Mouse (Mus musculus) kidney, postnatal 14 days (tissue): ENCODE data around the gene Tmem178.
A peak's percentile ranks its signal among the peaks of the same experiment; 100 is the strongest.
"Not testable (repeated sequence)": the region's sequence is repeated elsewhere in the genome, so short reads cannot be mapped to it uniquely, and the experiment has no call there.

Experiments used
- DNase-seq: peaks from one replicate; pipeline ENCODE4 v3.0.0; 2022; ENCODE audit warnings: mixed read lengths

The Tmem178 gene

DNA sequence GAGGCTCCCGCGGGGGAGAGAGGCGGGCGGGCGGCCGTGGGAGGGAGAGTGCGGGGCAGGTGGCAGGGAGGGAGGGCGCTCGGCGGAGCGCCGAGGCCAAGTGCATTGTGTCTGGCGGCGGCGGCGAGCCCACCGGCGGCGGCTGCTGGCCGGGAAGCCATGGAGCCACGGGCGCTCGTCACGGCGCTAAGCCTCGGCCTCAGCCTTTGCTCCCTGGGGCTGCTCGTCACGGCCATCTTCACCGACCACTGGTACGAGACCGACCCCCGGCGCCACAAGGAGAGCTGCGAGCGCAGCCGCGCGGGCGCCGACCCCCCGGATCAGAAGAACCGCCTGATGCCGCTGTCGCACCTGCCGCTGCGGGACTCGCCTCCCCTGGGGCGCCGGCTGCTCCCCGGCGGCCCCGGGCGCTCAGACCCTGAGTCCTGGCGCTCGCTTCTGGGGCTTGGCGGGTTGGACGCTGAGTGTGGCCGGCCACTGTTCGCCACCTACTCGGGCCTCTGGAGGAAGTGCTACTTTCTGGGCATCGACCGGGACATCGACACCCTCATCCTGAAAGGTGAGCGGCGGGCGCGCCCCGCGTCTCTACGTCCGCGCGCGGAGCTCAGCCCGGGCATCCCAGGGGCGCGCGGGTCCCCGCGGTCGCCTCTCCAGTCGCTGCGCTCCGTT is at the start of gene Tmem178:
TSS of gene Tmem178 (plus strand) at position 103 of the 669 bp plus-strand sequence.
- peak; percentile 29 for DNase-seq

DNA sequence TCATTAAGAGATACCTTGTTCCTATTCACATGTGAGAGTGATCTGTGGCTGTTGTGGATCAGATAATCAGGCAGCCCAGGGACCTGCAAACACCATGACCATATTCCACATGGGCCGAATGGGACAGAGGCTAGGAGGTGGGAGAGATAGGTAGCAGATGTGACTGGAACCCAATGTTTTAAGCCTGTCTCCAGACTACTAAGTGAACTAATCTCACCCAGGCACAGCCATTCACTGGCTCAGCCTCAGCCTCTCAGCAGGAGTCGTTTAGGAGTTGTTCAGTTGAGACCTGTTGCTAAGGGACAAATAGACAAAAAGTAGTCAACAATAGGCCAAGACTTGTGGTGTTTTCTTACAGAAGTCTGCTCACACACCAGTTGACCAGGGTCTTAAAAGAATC is 48.0 kb upstream of the Tmem178 start:
- DNase-seq: no peak

DNA sequence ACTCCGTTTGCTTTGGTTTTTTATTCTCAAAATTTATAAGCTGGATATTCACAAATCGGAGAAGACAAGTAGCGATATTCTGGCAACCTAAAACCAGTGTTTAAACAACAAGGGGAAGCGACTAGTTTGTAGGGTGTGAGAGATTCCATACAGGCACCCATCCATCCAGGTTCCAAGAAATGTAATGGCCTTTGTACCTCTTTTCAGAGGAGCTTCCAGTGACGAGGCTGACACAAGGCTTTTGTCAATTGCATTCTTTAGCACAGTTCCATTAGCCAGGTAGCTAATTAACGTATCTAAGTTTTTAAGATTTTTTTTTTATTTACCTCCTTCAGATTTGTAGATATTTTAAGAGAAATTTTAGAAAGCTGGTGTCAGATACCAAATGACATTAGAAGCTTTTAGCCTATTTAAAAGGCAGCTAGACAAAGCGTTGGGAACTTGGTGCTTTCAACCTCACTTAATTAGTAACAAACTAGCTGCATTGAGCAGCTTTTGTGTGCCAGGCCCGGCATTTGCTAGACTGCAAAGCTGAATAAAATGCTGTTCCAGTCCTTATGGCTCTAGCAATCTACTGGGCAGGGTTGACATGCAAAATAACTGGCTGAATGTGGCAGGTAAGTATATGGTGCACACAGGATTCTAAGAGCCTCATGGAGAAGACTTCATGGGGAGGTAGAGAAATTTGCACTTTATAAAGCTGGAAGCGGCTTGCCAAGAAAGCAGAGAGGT is 46.6 kb upstream of the Tmem178 start:
- no peak for DNase-seq

DNA sequence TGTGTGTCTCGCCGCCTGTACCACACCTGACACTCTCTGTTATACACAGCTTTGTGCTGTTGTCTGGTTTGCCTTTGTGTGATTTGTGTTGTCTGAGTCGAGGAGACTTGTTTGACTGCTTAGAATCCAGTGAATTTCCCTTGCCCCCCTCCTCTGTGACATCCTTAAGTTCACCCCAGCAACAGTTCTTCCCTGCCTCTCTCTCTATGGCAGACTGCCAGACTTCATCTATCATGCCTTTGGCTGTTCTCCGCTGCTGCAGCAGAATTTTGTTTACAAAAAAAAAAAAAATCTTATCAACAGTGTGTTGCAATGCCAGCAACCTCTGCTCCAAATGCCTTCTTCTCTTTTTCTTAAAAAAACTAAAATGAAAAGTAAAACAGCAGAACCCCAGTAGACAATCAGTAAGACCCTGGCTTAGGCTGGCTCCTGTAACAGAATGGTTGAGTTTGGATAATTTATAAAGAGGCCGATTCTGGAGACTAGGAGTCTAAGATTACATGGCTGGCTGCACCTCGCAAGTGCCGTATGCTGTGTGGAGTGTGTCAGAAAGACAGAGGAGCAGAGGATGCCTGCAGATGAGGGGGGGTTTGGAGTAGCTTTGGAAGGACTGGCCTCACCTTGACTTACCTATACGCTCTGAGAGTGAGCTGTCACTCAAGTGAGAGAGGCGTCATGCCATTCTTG is 44.8 kb upstream of the Tmem178 start:
- DNase-seq: peak; percentile 84

DNA sequence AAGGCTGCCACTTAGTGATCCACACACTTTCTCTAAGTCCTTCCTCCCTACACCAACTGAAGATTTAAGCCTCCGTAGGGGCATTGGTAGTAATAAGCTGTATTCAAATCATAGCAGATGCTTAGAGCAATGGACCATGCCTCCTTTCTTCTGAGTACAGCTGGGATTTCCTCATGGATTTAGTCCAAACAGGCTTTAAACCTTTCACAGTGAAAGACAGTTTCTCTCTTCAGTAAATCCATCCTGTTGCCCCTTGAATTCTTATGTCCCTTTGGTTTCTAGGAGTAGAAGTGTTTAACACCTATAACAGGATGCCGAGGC is 44.3 kb upstream of the Tmem178 start:
- DNase-seq: no peak

DNA sequence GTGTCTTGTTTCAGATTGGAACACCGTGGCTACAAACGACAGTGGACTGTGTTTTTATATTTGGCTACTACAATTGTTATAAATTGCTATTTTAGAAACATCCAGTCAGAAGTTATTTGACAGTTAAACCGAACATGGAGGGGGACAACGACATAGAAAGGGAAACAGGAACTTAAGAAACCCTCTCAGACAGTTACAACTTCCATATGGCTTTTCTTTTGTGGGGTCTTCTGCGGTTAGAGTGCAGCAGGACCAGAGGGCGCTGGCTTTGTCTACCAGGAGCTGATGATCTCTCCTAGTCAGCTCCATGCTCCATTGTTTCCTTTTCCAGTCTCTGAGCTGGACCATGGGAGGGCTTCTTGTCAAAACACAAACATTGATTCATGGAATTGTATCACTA is 42.5 kb upstream of the Tmem178 start:
- DNase-seq: no peak

DNA sequence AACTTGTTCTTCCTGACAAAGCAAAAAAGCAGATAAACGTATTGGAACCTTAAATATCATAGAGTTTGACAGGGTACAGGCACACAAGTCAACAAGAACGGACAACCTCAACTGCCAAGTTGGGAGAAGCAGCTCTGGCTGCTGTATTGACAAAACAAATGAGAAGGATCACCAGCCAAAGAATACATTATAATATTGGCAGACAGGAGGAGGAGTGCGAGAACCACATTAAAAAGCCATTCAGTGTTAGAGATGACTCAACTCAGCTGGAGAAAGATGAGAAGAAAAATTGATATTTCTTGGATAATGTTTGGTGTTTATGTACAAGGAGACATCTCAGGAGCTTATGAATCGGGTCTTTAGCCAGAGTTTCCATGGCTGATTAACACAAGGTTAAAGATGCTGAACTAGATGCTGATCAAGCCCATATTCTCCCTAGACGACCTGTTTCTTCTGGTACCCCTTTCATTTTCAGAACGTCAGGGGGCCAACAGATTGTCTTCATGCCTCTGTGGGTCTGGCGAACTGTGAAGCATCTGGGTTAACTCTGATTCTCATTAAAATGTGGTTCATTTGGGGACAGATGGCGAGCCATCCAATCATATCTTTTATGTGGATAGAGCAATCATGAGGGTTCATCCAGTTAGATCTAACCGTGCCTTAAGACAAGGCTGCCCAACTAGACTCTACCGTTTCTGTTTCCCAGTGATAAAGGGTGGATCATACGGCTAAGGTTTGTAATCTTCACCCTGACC is 41.1 kb upstream of the Tmem178 start:
- DNase-seq: no peak

DNA sequence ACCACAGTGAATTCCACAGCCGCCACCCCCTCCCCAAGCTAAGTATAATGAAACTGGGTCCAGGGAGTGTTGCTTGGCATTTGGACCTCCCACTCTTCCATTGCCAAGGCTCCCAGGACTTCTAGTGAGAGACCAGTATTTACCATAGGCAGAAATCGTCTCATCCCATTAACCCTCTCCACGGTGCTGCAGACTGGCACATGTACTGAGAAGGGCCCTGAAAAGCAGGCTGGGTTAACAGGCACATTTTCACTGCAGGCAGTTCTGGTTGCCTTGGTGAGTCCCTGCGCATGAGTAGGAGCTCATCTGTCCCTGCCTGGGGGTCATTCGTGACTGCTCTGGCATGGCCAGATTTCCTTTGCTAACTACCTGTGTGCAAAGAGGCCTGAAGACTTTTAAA is 40.4 kb upstream of the Tmem178 start:
- no peak for DNase-seq

DNA sequence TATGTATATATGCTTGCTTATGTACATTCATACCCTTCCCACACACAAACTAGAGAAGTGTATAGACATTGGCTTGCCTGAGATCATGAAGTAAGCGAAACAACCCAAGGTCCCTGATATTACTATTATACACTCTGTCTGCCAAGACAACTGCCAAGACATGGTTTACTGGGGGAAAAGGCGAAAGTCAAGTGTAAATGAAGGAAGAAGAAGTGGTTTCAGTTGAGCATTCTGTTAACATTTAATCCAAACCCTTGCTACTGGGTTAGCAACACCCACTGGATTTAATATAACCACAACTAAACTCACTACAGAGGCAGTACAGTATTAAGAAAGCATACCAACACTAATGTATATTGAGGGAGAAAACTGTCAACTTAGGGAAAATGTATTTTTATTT is 28.8 kb upstream of the Tmem178 start:
- no peak for DNase-seq

DNA sequence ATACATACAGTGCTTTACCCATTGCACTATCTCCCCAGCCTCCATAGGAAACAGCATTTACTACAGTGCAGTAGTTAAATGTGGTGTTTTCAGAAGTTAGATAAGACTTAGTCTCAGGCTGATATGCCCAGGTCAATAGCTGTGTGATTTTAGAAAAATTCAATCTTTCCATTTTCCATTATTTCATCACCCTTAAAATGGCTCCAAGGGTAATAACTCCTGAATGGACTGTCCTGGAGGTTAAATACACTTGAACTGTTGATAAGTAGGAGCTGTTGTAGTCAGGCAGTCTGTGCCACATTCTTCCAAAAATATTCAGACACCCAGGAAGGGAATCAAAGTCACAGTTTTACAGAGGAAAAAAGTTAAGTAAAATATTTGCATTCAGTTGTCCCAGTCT is 25.2 kb upstream of the Tmem178 start:
- DNase-seq: no peak

DNA sequence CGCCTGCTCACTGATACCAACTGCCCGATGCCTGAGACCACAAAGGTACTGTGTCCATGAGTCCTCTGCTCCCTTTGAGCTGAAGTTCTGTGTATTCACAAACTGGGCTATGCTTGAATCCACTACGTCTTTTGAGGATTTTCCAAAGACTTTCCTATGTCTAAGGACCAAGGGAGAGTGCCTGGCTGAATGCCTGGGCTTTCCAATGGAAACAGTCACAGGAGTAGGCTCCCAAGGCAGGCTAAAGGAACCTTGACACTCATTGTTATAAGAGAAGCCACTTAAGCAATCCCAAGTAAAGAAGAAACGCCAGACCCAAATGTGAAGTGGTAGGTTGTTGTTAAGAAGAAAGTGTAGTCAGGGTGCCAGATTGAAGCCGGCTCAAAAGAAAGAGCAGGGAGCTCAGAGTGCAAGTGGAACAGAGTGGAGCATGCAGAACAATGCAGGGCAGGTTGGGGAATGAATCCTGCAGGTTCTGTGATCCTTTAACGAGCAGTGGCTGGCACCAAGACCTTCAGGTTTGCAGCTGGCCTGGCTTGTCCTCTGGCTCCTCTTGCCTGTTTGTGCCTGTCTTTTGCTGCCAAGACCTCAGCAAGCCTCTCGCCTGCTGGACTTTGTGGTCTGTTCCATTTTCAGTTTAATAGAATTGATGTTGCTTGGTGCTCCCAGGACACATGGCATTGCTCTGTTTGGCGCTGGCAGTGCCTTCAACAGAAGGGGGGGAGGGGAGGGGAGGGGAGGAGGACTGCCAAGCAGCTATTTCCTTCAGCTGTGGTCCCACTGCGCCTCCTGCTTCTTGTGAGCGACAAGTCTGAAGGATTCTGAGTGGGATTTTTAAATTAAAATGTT is 22.9 kb upstream of the Tmem178 start:
- DNase-seq: no peak

DNA sequence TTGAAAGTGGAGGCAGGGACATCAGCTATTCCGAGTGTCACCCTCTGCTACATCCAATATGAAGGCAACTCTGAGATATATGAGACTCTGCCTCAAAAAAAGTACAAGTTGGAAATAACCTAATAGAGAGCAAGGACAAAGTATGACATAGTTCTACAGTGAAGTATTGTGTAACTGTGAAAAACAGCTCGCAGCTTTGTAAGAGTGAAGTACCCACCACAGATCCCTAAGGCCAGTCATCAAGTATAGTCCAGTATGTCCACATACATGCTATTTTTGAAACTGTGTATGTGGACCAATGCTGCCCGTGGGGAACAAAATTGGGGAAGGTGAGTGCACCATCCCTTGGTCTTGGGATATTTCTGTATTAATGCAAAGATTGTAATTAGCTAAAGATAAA is 18.9 kb upstream of the Tmem178 start:
- DNase-seq: no peak

DNA sequence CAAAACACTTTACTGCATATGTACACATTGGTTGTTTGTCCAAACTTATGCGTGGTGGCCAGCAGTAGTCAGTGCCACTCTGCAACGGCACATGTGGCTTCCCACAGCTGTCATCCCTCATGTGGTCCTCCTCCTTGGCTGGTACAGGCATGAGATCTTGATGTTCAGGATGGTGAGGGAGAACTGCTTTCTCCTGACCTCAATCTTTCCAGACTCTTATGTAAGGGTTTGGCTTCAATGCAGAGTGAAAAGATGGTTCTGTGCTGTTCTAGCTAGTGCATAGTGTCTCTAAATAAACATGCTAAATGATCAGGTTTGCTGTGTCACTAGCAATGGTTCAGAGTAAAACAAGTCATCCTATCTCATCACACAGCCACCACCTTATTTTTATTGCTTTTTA is 17.3 kb upstream of the Tmem178 start:
- DNase-seq: no peak

DNA sequence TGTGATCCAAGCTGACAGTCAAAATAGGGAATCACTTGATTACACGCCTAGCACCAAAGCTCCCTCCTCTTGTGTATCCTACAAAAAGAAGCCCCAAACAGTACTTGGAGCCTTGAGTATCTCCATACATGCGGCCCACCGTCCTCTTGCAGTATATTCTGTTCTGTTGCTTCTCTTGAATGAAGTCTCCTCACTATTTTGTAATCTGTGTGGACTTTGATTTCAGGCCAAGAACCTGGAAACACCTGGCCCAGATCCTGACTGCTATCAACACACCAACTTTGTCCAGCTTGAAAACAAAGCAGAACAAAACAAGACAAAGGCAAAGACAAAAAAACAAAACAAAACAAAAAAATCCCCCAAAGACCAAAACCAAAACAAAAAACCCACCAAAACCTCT is 11.7 kb upstream of the Tmem178 start:
- no peak for DNase-seq

DNA sequence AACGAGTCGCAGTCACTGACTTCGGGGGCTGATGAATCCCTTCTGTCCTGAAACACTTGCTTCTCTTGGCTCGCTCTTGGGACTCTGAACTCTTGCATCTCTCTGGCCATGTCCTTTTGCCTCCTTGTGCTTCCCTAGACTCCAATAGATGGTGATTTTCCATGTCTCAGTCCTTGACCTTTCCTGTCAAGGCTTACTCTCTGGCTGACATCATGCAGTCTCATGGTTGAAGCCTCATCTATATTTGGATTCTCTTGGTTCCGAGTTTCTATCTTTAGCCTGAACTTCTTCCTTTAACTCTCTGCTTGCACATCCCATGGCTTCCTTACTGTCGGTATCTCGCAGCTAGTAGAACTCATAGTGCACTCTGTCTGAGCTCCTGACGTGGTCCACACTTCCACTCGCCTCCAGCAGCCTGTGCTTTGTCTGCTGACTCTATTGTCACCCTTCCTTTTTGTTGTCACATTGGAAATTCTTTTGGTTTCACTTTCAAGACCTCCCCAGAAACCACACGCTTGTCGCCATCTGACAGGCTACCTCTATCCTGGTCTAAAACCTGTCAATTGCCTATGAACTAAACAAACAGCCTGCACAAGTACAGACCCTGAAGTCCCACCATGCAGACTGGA is 10.9 kb upstream of the Tmem178 start:
- peak; percentile 21 for DNase-seq

DNA sequence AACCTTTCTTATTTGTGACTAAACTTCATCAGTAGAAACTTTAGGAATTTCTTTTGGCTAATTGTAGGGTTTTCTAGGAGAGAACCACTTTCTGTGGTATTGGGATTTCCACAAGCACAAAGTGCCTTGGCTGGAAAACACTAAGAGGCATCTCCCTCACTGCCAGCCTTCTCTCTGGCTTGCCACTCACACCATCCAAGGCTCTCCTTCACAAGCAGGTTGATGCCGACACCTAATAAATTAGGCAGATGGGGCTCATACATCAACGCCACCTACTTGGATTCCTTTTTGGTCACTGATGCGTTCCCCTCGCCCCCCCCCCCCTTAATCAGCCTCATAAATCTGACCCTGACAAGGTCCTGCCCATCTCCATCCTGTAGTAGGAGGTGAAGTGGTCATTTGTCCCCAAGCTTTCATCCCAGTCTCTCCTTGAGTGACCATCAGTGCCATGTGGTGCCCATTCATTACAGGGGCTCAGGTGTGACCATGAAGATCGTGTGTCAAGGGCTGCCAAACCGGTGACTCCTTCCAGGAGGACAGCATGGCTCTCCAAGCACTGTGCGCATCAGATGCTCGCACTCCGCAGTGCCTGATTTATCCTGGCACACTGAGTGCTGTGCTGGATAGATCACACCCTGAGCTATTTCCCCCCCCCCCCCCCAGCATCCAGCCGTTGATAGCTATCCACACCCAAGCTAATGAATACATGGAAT is 8.5 kb upstream of the Tmem178 start:
- no peak for DNase-seq

DNA sequence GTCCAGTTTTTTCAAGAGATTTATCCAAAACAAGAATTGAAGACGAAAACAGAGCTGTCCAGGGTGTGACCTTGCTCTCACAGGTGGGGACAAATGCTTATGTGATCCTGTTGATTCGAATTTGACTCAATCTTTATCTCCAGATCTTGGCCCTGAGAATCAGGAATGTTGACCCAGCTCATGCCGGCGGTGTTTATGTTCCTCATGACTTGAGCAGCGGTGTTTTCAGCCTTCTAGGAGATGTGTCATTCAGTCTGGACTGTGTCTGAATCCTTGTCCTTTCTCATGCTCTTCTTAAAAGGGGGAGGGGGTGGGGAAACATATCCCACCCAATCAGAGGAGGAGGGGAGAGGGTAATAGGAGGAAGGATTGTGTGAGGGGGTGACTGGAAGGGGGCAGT is 7.9 kb upstream of the Tmem178 start:
- DNase-seq: no peak

DNA sequence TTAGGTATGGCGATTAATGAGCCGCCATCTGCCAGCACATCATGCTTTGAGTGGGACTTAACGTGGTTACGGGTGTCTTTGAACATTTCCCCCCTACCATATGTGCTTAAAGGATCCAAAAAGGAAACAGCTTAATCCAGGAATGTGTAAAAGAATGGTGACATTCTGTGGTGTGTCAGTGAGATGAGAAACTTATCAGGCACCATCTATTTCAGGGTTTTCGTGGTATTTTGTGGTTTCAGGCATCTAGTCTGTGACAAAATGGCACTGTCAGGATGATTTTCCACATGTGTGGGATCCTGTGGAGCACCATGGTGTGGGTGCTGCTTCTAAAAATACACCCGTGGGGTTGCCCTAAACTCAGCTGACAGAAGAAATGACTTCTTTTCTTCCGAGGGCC is 4.6 kb upstream of the Tmem178 start:
- DNase-seq: no peak

DNA sequence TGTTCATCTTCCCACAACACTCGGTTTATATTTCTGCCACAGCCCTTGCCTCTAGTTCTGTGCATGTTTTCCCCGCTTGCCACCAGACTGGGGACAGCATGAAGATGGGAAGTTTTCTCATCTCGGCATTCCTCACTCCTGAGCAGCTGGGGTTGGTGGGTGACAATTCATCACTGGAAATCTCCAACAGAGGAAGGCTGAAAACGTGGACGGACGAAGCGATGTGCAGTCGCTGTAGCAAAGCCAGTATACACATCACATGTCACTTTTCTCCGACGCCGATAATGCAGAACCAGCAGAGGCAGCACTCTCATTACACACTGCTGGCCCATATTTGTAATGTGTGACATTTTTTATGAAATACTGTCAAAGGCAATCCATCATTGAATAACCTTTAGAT is 2.6 kb upstream of the Tmem178 start:
- DNase-seq: no peak

DNA sequence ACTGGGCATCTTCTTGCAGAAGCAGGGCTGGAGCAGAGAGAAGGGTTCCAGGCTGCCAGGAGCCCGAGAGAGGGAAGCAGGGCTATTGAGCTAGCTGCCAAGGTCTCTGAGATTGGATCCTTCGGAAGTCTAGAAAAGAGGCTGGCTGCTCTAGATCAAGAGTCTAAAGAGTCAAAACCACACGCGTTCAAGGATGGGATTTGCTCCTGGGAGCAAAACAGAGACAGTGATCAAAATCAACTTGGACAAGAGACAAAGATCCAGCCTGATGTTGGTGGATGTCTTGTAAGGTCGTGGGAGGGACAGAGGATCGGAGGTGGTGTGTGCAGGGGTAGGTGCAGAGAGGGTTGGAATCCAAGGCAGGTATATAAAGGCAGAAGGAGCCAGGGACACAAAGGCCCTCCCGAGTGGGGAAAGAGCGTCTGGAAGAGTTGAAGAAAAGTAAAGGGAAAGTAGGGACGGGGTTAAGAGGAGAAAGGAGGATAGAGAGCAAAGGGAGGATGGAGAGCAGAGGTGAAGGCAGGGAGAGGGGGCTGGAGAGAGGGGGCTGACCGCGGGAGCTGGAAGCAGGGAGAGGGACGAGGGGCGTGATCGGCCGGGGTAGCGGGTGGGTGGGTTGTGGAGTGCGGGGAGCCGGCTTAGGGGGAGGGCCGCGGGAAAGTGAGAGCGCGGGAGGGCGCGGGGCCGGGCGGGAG is 450 bp upstream of the Tmem178 start:
- DNase-seq: no peak

DNA sequence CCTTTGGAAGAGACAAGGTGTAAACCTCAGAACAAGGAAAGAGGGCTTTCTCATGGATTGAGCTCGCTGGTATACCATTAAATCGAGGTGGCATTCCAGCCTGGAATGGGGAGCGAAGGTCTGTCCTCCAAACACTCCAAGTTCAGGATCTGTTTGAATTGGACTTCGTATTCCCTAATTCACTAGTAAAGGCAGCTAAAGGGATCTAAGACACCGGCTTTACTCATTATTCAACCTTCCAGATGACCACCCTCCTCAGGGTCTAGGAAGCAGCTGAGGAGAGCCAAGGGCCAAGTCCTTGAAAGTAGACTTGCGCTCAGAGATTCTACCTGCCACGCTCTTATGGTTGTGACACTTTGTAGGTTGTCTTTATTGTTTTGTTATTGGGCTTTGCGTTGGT is 1.1 kb downstream of the Tmem178 start:
- DNase-seq: not testable (repeated sequence)
